Mouse (Mus musculus) activated CD4-positive, CD25-positive, alpha-beta regulatory T cell, adult 4 months (primary cell): ENCODE data around the gene Cfap299. TPM values are rescaled to one million over a fixed set of nuclear protein-coding genes. Genes with fewer than 3 reads are reported as not detected.

Experiments
- ATAC-seq: one replicate; pipeline ENCODE4 v1.8.0; 2017
- polyA plus RNA-seq, 2 experiments: library from polyadenylated mRNA; unstranded; fragments of 100-300 nt; shearing (Covaris generic); gene quantifications; one replicate each; pipeline ENCODE4 v1.2.1; 2017

Cfap299 gene
- polyA plus RNA-seq, 2 experiments from 2014 or later, result not detected

DNA sequence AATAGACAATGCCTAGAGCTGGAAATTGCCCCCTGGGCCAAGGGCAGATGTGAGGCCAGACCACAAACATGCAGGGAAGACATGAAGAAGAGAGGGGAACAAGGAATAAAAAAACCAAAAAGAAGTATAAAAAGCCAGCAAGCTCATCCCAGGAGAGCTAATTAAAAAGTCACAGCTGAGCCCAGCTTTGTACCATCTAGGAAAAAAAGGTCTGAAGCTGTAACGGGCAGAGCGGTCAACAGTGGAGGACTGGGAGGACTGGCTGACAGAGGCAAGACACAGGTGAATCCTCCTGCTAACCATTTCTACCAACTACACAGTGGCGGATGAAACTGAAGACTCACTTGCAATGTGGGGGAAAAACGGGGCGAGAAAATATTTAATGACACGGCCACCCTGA, 505.2 kb downstream of the Cfap299 start:
- no peak for ATAC-seq

DNA sequence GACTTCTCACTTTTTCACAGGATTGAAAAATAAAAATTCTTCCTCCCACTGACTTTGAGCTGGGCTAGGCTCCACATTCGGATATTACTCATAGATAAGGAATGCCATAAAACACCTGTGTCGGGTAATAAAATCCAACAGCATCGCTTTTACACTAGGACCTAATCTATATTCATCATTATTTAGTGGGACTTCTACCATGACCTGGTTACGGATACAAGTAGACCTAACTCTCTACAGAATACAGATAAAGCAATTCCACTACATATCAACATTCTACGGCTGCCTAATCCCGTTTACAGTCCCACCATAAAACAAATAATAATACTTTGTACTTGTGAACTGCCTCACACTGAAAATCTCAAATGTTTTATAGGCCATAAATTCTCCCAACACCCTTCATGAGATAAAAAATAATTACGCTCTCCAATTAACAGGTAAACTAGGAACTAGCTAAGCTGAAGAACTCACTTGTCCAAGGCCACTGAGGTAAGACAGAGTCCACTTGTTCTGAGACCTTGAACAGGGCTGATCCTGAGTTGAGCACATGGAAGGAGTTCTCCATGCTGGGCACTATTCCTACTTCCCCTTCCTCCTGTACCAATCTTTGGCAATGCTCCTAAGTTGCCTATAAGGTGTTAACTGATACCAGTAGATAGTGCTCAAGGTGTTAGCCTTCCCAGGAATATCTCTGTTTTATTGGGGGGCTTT, 513.7 kb downstream of the Cfap299 start:
- ATAC-seq, result no peak

DNA sequence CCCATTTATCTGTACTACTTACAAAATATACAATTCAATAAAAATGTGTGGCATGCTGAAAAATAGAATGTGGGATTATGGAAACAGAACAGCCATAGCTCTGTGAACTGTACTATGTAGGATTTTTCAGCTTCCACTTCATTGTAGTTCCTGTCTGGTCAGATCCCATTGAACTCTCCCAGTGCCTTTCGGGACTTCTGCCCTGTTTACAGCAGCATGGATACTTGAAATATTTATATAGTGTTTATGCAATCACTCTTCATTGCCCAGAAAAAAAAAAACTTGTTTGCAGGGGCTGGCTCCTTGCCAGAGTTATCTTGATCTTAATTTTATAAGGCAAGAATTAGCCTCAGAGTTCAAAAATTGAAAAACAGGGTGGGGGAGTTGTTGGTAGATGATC, 515.6 kb downstream of the Cfap299 start:
- no peak for ATAC-seq

Other genes starting within 250 kb of the Cfap299 start
- not detected for gene Prdm8, start 162.1 kb upstream of the Cfap299 start, polyA plus RNA-seq
- not detected for gene Fgf5, start 75.1 kb upstream of the Cfap299 start, polyA plus RNA-seq
- gene Gm11111, start 223.4 kb downstream of the Cfap299 start, polyA plus RNA-seq, result not detected